Mouse (Mus musculus) liver, postnatal 0 days (tissue): ENCODE measurements around the gene Dkkl1. TPM values are rescaled to one million over a fixed set of nuclear protein-coding genes. Genes with fewer than 3 reads are reported as not detected.
A peak's percentile ranks its signal among the peaks of the same experiment; 100 is the strongest.

Experiments used
- ATAC-seq: fragments of 200-750 bp; cut with Nextera tagmentation; 2 replicates; pipeline ENCODE4 v1.8.0; 2017; ENCODE audit warnings: mild to moderate bottlenecking, moderate library complexity
- DNase-seq: peaks from one replicate; pipeline ENCODE4 v3.0.0-alpha.2; 2016
- H3K27ac ChIP-seq: fragments of 300-500 bp; sonication (generic); 2 replicates; pipeline ENCODE4 v1.5.1; 2014; ENCODE audit warnings: antibody characterized with exemption, moderate library complexity, mild to moderate bottlenecking, low read depth
- H3K27me3 ChIP-seq: fragments of 300-500 bp; sonication (generic); 2 replicates; pipeline ENCODE4 v1.6.1; 2014; ENCODE audit warnings: low read length, control low read depth, mixed read lengths; ENCODE audit not compliant: insufficient read depth
- H3K36me3 ChIP-seq: fragments of 300-500 bp; sonication (generic); replicated peaks from 2 replicates; pipeline ENCODE4 v1.6.1; 2014; ENCODE audit warnings: mild to moderate bottlenecking, control low read depth, low read length, moderate library complexity, mixed read lengths; ENCODE audit not compliant: insufficient read depth
- H3K4me1 ChIP-seq: fragments of 300-500 bp; sonication (generic); 2 replicates; pipeline ENCODE4 v1.6.1; 2014; ENCODE audit warnings: antibody characterized with exemption, mild to moderate bottlenecking, control low read depth; ENCODE audit not compliant: insufficient read depth
- H3K4me2 ChIP-seq: fragments of 300-500 bp; sonication (generic); 2 replicates; pipeline ENCODE4 v1.6.1; 2014; ENCODE audit warnings: low read depth, mild to moderate bottlenecking, low read length, moderate library complexity, mixed read lengths
- H3K4me3 ChIP-seq: fragments of 300-500 bp; sonication (generic); 2 replicates; pipeline ENCODE4 v1.5.1; 2014; ENCODE audit warnings: low read depth, low read length
- H3K9ac ChIP-seq: fragments of 300-500 bp; sonication (generic); replicated peaks from 2 replicates; pipeline ENCODE4 v1.6.1; 2014; ENCODE audit warnings: mild to moderate bottlenecking, moderate library complexity
- H3K9me3 ChIP-seq: fragments of 300-500 bp; sonication (generic); 2 replicates; pipeline ENCODE4 v1.6.1; 2016; ENCODE audit warnings: mild to moderate bottlenecking, control low read depth, low read length, mixed read lengths
- CTCF ChIP-seq: sonication (generic); IDR thresholded peaks from 2 replicates; pipeline ENCODE4 v1.5.1; 2016; ENCODE audit warnings: antibody characterized with exemption, low read depth
- EP300 ChIP-seq: IDR thresholded peaks from 2 replicates; pipeline ENCODE4 v1.6.1; 2016; ENCODE audit warnings: antibody characterized with exemption, low read depth, mild to moderate bottlenecking
- WGBS: fragments of 180-500 bp; shearing (Covaris S2); extraction: QIAGEN DNeasy Blood & Tissue Kit; methylation state at CpG from one replicate; pipeline ENCODE4 v1.1.7; 2014; ENCODE audit not compliant: insufficient replicate concordance; 5-methylcytosine and 5-hydroxymethylcytosine counted together
- polyA plus RNA-seq: library from polyadenylated mRNA; unstranded; fragments of >200 nt; fragmentation: Nextera tagmentation; extraction: Ambion mirVana; gene quantifications from 2 replicates; pipeline ENCODE4 v1.2.1, GENCODE M21; 2015

Dkkl1 gene
- polyA plus RNA-seq, 1 experiment from 2014 or later: 1.5 TPM

DNA sequence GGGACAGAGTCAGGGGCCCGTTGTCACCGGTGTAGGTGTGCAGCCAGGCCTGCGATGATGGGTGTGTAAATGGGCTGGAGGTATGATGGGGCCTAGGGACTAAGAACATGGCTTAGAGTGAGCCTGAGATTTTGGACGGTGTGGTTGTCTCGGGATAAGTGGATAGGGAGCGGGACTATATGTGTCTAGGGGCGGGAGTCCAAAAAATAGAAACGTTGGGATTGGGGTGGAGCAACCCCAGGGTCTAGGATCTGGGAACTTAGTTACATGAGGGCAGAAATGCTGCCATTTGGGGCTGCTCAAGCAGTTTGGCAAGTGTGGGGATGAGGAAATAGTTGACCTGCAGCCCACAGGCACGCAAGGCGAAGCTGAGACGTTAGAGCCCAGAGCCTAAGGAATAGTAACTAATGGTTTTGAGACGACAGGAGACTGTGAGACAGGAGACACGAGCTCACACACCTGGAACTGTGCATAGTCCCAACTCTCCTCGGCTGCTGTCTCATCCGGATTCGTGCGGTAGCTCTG lies 23.8 kb upstream of the Dkkl1 start:
- DNase-seq (peak; percentile 13), ATAC-seq (no peak)
- no peak overlapping the region for H3K9ac ChIP-seq
- H3K27me3 ChIP-seq: no peaks in the 10 kb centered on the region
- TF ChIP-seq EP300: no peak
- TF ChIP-seq CTCF: no peak
- H3K27ac ChIP-seq: no peak overlapping the region
- 54% methylated on average over 17 of the region's 17 CpGs for WGBS
- peak overlapping the region; percentile 53; the same call in 1 of the 2 replicates for H3K4me2 ChIP-seq
- H3K36me3 ChIP-seq: peaks cover 11% of the 10 kb centered on the region
- peaks cover 25% of the 10 kb centered on the region for H3K4me1 ChIP-seq
- no peaks in the 10 kb centered on the region for H3K9me3 ChIP-seq
- H3K4me3 ChIP-seq: no peak overlapping the region

DNA sequence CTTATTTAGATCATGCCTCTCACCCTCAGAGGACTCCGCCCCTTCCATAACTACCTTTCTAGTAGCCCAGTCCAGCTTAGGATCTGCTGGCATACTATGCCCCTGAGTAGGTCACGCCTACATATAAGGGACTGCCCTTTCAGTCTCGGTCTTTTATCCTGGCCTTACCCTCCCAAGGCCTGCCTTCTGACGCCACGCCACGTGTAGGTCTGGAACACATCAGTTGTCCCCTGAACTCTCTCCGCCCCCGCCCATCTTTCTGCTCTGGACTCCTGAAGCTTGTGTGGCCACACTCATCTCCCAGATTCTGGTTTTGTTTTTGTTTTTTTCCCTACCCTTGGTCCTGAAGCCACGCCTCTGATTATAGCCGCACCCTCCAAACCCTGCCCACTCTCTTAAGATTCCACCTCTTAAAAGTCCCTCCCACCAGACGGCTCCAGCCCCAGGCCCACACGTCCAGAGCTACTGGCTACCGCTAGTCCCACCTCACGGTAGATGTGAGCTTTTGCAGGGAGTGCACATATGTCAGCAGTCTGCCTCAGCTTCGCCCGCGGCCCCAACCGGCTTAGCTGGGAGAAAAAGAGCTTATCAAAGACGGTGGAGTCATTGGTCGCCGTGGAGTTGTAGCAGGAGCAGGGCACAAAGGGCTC lies 23.1 kb upstream of the Dkkl1 start:
- 42% methylated on average over 21 of the region's 21 CpGs for WGBS
- Histone ChIP-seq H3K27me3 (no peaks in the 10 kb centered on the region), H3K4me2 (peak overlapping the region; percentile 53), H3K4me1 (peaks cover 22% of the 10 kb centered on the region), H3K27ac (no peak overlapping the region), H3K36me3 (peaks cover 11% of the 10 kb centered on the region), H3K4me3 (no peak overlapping the region), H3K9ac (peak overlapping the region; percentile 16; the same call in 1 of the 2 replicates), H3K9me3 (no peaks in the 10 kb centered on the region)
- DNase-seq: no peak
- TF ChIP-seq EP300 (no peak), CTCF (no peak)
- ATAC-seq: peak; percentile 14; the same call in 1 of the 2 replicates

DNA sequence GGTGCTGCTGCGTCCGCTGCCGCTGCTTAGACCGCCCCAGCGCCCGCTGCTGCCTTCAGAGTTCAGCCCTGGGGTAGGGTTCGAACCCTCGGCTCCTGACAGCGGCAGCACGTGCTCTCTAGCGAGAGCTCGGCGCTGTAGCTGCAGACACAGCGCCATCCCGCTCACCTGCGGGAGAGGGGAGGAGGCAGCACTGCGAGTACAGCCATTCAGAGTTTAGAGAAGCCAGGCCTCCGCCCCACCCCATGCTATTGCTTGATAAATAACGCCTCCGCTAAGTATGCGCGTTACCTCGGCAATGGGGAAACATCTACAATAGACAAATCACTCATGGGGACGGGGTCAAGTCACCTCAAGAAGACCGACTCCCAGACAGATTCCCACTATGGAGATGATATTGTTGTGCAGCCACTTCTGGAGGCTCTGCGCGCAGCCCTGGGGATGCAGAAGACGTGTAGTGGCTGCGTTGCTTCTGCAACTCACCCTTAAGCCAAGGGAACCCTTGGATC lies 22.4 kb upstream of the Dkkl1 start:
- H3K36me3 ChIP-seq: peaks cover 11% of the 10 kb centered on the region
- no peak overlapping the region for H3K4me3 ChIP-seq
- H3K9me3 ChIP-seq: no peaks in the 10 kb centered on the region
- no peak for ATAC-seq
- peaks cover 22% of the 10 kb centered on the region for H3K4me1 ChIP-seq
- H3K27me3 ChIP-seq: no peaks in the 10 kb centered on the region
- peak overlapping the region; percentile 53 for H3K4me2 ChIP-seq
- TF ChIP-seq EP300: no peak
- TF ChIP-seq CTCF: no peak
- peak; percentile 18 for DNase-seq
- H3K9ac ChIP-seq: peak overlapping the region; percentile 16; the same call in 1 of the 2 replicates
- WGBS: 49% methylated on average over 29 of the region's 29 CpGs
- no peak overlapping the region for H3K27ac ChIP-seq

DNA sequence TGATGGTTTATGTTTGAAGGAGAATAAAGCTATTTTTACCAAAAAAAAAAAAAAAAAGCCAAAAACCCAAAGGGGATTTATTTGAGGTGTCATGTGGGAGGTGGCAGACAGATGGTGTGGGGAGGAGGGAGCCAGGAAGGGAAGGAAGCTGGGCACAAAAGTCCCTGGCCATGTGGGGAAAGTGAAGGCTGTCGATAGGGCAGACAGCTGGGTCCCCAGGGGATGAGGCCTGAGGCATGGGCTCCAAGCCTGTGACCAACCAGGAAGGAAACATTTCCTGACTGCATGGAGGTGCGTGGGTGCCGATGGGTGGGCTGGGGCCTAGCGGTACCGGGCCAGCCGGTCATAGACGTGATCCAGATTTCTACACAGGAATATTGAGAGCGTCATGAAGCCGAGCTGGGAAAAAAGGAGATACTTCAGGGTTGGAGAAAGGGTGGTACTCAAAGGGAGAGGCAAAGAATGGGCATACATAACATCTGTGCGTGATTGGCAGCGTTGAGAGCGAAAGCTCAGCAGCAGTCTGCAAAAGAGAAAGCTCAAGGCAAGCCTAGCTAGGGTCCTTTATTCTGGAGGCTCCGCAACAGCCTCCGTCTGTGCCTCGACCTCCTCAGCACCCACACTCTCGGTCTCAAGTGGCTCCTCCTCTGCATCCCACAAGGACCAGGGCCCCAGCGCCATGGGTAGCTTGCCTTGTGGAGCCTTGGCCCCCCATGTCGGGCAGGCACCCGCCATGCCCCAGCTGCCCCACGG lies 21.8 kb upstream of the Dkkl1 start:
- peak; percentile 16 for DNase-seq
- Histone ChIP-seq H3K27ac (no peak overlapping the region), H3K27me3 (no peaks in the 10 kb centered on the region), H3K4me1 (peaks cover 22% of the 10 kb centered on the region), H3K4me2 (peak overlapping the region; percentile 33; the same call in 1 of the 2 replicates), H3K4me3 (no peak overlapping the region), H3K9me3 (no peaks in the 10 kb centered on the region), H3K9ac (no peak overlapping the region), H3K36me3 (peaks cover 11% of the 10 kb centered on the region)
- WGBS: 49% methylated on average over 18 of the region's 20 CpGs
- no peak for TF ChIP-seq CTCF
- no peak for TF ChIP-seq EP300
- ATAC-seq: peak; percentile 17; the same call in 1 of the 2 replicates

DNA sequence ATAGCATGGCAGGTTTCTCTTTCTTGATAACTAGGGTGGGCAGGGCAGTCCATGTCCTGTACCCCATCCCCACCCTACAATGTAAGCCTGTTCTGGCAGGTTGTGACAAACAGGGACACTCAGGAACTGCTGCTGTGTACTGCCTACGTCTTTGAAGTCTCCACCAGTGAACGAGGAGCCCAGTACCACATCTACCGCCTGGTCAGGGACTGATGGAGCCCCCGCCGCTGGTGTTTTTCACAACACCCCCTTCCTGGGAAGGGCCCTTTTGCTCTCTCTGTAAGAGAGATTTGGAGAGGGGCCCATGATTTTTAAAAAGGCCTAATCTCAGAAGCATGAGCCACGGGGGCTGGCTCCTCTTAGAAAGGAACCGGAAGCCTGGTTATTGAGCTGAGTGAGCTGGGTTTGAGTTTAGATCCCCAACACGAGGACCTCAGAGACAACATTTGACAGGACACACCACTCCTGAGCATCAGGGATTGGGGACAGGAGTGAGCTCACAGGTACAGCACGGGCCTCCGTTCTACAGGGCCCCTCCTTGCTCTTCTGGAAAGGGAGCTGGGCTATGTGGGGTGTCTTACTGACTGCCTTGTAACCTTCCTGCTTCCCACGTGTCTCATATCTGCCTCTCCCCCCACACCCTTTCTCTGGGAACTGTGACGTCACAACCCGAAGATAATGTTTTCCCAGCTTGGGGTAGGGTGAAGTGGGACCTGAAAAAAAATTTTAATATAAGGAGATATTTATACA lies 20.9 kb upstream of the Dkkl1 start:
- no peaks in the 10 kb centered on the region for H3K9me3 ChIP-seq
- ATAC-seq (no peak), DNase-seq (peak; percentile 10)
- no peak overlapping the region for H3K4me2 ChIP-seq
- H3K27ac ChIP-seq: no peak overlapping the region
- H3K27me3 ChIP-seq: no peaks in the 10 kb centered on the region
- peaks cover 19% of the 10 kb centered on the region for H3K4me1 ChIP-seq
- H3K4me3 ChIP-seq: no peak overlapping the region
- WGBS: 65% methylated on average over 13 of the region's 13 CpGs
- H3K36me3 ChIP-seq: peaks cover 11% of the 10 kb centered on the region
- no peak overlapping the region for H3K9ac ChIP-seq
- TF ChIP-seq EP300: no peak
- no peak for TF ChIP-seq CTCF
